Mouse (Mus musculus): Measurements from ENCODE around the gene Tent2. TPM values are rescaled to one million over a fixed set of nuclear protein-coding genes. Genes with fewer than 3 reads are reported as not detected.
A peak's percentile ranks its signal among the peaks of the same experiment; 100 is the strongest.
"Not testable (repeated sequence)": the region's sequence is repeated elsewhere in the genome, so short reads cannot be mapped to it uniquely, and the experiment has no call there.

The Tent2 gene
- total RNA-seq (2021) (10 to 100 TPM; 26.8 to 42.7 TPM), polyA plus RNA-seq (2012; rRNA removed) (8.3 and 8.9 TPM in 2 replicates)
- long read RNA-seq, transcript Tent2-201 (15 exons, 2,990 nt): major isoform, 13 of 23 reads
- long read RNA-seq, partial matches to known transcripts: 1 of 23 reads
- long read RNA-seq, other reads (novel, unspliced or antisense): 5 of 23 reads

- peak; percentile 97 for DNase-seq
Observed at GRCm38 (mm10) chr13:93191831-93192645, at the start of gene Tent2. Tent2 (minus strand) TSS chr13:93192385.

- no peak for DNase-seq
Observed at GRCm38 (mm10) chr13:93241180-93241579, 49.0 kb upstream of the Tent2 start.

- no peak for DNase-seq
Observed at GRCm38 (mm10) chr13:93239561-93239960, 47.4 kb upstream of the Tent2 start.

- no peak for DNase-seq
Observed at GRCm38 (mm10) chr13:93239134-93239533, 46.9 kb upstream of the Tent2 start.

- peak; percentile 63 for DNase-seq
Observed at GRCm38 (mm10) chr13:93237677-93238398, 45.7 kb upstream of the Tent2 start.

GRCm38 (mm10) chr13:93234267-93235039 is 42.3 kb upstream of the Tent2 start:
- no peak for DNase-seq

DNA sequence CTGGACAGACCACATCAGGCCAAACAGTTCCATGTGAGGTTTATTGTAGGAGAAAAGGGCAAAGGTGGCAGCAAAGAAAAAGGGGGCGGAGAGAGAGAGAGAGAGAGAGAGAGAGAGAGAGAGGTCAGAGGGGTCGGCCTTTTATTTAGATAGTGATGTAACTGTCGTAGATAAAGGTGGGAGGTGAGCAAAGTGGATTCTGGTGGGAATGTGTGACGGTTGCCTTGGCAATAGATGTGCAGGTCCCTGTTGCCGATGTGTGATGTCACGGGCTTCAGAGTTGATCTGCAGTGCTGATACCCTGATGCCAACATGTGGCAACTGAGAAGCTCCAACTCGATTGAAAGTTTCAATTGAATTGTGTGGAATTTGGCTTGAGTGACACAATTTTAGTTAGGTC is 40.1 kb upstream of the Tent2 start:
- DNase-seq: no peak

DNA sequence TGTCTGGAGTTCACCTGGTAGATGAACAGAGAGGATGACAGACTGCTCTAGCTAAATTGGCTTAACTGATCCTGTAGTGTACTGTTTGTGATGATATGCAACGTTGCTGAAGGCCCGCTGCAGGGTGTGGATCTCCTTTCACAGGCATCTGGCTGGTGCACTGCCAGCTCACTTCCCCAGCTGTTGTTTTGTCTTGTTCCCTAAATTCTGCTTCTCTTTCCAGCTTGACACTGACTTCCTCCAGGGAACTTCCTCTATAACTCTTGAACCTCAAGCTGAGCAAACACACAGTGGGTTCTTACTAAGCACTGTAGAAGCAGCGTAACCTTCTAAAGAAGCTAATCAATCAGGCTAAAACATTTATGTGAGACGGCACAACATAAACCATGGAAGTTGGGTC is 38.8 kb upstream of the Tent2 start:
- peak; percentile 7 for DNase-seq

- no peak for DNase-seq
Observed at GRCm38 (mm10) chr13:93211741-93212140, 19.6 kb upstream of the Tent2 start.

DNA sequence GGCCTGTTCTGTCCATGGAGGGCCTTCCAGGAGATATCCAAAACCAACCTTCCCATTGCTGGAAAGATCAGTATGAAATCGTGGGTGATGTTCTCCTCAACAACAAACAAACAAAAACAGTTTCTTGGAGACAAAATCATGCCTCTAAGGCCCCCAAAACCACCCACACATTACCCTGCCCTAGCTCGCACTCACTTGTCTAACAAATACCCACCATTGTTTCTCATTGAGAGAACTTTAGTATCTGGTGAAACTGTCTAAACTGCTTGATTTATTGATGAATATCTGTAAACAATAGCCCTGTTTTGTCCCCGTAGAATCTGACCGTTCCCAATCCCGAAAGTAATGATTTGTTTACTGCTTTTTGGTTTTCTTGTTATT is 451 bp upstream of the Tent2 start:
- no peak for DNase-seq

- no peak for DNase-seq
Observed at GRCm38 (mm10) chr13:93189416-93189815, 2.8 kb downstream of the Tent2 start.

- no peak for DNase-seq
Observed at GRCm38 (mm10) chr13:93188738-93189137, 3.4 kb downstream of the Tent2 start.

DNA sequence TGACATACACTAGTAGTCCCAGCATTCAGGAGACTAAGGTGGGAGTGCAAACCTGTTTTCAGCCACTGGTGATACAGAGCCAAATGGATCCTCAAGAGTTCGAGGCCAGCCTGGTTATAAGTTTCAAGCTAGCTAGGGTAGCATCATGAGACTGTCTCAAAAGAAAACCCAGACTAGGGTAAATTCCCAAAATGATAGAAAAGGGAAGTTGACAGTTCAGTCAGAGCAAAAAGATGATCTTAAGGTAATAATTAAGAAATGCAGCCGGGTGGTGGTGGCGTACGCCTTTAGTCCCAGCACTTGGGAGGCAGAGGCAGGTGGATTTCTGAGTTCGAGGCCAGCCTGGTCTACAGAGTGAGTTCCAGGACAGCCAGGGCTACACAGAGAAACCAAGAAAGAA is 4.4 kb downstream of the Tent2 start:
- DNase-seq: not testable (repeated sequence)

DNA sequence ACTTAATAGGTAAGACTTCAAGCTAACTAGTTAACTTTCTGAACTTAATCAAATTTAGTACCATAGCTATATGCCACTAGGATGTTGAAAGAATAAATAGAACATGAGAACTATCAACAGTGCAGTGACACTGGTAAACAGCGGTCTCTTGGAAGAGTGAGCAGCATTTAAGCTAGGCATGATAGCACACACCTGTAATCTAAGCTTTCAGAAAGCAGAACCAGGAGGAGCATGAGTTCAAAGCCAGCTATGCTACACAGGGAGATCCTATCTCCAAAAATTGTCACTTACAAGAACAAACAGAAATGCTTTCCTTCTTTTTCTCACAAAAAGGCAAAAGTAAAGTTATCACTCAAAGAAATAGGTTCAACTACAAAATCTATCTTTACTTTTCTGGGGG is 11.8 kb downstream of the Tent2 start:
- no peak for DNase-seq

- DNase-seq: no peak
Observed at GRCm38 (mm10) chr13:93179522-93179921, 12.7 kb downstream of the Tent2 start.

GRCm38 (mm10) chr13:93177571-93177970 is 14.6 kb downstream of the Tent2 start:
- DNase-seq: no peak

DNA sequence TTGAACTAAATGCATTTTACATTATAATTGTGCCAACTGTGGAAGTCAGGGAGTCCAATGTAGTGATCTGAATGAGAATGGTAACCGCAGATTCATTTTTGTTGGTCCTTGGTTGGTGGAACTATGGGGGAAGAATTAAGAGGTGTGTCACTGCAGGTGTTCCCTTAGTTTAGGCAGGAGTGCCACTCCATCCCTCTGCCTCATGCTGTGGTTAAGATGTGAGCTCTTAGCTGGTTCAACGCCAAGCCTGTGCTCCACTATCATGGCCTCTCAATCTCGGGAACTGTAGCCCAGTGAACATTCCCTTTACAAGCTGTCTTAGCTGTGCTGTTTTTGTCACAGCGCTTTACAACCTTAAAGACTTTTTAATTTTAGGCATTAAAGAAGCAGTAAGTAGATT is 28.9 kb downstream of the Tent2 start:
- no peak for DNase-seq

- DNase-seq: peak; percentile 61
Observed at GRCm38 (mm10) chr13:93162456-93162855, 29.7 kb downstream of the Tent2 start.

DNA sequence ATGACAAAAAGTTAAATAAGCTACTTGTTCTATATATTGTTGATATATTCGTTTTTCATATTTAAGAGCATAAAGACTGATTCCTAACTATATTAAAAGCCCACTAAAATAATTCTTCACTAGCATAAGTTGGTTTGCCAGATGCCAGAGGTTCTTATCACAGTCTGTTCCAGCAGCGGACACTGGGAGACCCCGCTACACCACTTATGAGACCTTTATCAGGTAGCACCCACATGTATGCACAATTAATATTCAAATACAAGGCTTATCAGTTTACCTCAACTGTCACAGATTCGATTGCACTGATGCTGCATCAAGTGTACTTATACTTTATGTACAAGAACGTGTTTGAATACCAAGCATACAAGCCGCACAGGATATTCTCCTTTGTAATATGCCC is 33.9 kb downstream of the Tent2 start:
- no peak for DNase-seq

DNA sequence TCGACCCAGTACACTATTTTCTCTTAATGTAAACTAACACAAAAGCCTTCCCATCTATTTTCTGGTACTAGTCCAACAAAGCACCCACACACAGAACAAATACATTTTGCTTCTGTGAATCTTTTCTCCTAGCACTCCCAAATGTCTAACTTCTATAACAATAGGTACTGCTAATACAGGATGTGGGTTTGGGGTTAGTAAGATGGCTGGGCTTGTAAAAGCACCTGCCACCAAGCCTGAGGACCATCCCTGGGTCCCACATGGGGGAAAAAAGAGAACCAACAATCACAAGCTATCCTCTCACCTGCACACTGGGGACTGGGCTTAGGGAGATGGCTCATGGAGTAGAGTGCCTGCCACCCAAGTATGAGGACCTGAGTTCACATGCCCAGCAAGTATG is 38.9 kb downstream of the Tent2 start:
- DNase-seq: no peak

DNA sequence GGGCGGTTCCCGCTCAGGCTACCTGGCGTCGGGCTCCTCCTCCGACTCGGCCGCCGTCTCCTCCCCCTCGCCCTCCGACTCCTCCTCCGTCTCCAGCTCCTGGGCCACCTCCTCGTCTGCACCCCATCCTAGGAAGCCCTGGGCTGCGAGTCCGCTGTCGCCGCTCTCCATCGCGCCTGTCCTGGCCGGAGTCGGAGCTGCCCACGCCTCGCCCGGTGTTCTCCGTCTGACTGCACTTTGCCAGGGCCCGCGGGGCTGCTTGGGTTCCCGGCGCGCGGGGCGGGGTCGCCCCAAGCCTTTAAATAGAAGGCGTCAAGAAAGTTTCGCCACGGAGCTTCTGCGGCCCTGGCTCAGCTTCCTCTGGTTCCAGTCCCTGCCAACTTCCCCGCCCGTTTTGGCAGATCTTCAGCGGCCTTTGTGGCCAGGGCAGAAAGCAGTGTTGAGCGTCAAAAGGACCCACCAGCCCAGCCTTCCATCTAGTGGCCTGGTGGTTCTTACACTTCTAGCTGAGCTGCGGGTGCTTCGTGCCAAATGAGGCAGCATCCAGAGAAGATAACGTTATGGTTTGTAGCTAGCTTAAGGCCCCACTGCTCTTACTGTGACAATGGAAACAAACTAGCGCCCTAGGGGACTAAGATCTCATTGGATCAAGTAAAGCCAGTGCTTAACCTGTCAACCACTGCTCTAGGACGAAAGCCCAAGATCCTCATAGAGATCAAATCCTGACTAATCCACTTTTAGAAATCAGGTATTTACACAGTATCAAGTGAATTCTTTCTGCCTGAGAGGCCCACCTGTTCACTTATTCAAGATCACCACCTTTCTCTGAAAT is 47.6 kb downstream of the Tent2 start, which contains the start of gene Cmya5:
Cmya5 (minus strand) TSS at position 389 of the 832 bp plus-strand sequence.
- DNase-seq: peak; percentile 93
